Mouse (Mus musculus) bone marrow macrophage, adult 2 months (primary cell): ENCODE data around the gene Tnrc6b.

Experiments
- CTCF ChIP-seq: IDR thresholded peaks from 2 replicates; pipeline ENCODE4 v1.5.1; 2012; ENCODE audit warnings: low read depth, mild to moderate bottlenecking, low read length, moderate library complexity
- POLR2A ChIP-seq: IDR thresholded peaks from 2 replicates; pipeline ENCODE4 v1.6.1; 2012; ENCODE audit warnings: mild to moderate bottlenecking, low read depth, low read length, borderline replicate concordance

GRCm38 (mm10) chr15:80738244-80738643 lies 27.1 kb downstream of the Tnrc6b start:
- TF ChIP-seq CTCF (no peak), POLR2A (no peak)
